Comparison of ENCODE assay signal across 12 mouse cellular contexts in the genomic region with DNA sequence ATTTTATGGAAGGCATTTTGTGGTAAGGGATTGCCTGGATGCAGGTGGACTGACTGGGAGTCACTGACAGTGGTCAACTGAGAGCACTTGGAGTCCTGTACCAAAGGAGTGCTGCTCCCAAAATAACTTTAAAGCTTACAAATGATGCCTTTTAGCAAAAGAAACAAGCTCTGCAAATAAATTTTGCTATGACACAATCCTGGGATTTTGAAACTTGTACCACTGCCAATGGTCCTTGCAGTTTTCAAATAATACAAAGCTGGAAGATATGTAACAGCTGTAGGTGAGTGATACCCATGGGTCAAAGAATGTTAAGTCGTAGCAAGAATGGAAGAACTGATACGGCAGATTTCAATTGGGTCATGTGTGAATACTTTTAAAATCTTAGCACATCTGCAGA.
"Had no signal": no experiment of that assay in that cellular context is flagged by ENCODE, and none has a peak within 500 bp of the region (broad histone marks: within the 10 kb centered on the region; RNA-seq: fewer than 3 reads in every experiment).

No protein-coding gene starts in this region.

- ATAC-seq: midbrain, embryonic 13.5 days had no signal

- H3K9ac ChIP-seq: limb, embryonic 13.5 days; liver, embryonic 14.5 days; lung, embryonic 14.5 days; midbrain, embryonic 13.5 days; stomach, embryonic 15.5 days had no signal

- DNase-seq: kidney, adult 8-10 months; kidney, postnatal 25 days; layer of hippocampus, adult 9-11 months; left cerebral cortex, postnatal 4 days; lung, embryonic 14.5 days; right cerebral cortex, postnatal 14 days; thymus, adult 2 months; thymus, postnatal 25 days had no signal

- H3K27ac ChIP-seq: limb, embryonic 13.5 days; liver, embryonic 14.5 days; midbrain, embryonic 13.5 days; stomach, embryonic 15.5 days had no signal

- H3K4me1 ChIP-seq: limb, embryonic 13.5 days; midbrain, embryonic 13.5 days; stomach, embryonic 15.5 days had no signal

- H3K4me3 ChIP-seq: limb, embryonic 13.5 days; midbrain, embryonic 13.5 days; stomach, embryonic 15.5 days had no signal

- H3K4me2 ChIP-seq: limb, embryonic 13.5 days; lung, embryonic 14.5 days; midbrain, embryonic 13.5 days; stomach, embryonic 15.5 days had no signal

- H3K9me3 ChIP-seq: limb, embryonic 13.5 days; midbrain, embryonic 13.5 days; stomach, embryonic 15.5 days had no signal

- H3K36me3 ChIP-seq: limb, embryonic 13.5 days; midbrain, embryonic 13.5 days; stomach, embryonic 15.5 days had no signal

- H3K27me3 ChIP-seq: limb, embryonic 13.5 days; midbrain, embryonic 13.5 days; stomach, embryonic 15.5 days had no signal
